Mouse (Mus musculus): Measurements from ENCODE around the gene Nrap. TPM values are rescaled to one million over a fixed set of nuclear protein-coding genes. Genes with fewer than 3 reads are reported as not detected.

Nrap gene
- polyA plus RNA-seq, 1 experiment from 2014 or later, result 0.15 TPM

GRCm38 (mm10) chr19:56343869-56344563 lies 45.8 kb downstream of the Nrap start:
- ATAC-seq (ENCODE audit: low read depth), result no peak
- H3K27ac ChIP-seq (ENCODE audit: low read depth, low read length), result no peak overlapping the region
- peak overlapping the region; percentile 21; the same call in 1 of the 2 replicates for H3K9ac ChIP-seq (replicated peaks; ENCODE audit: low read depth, low read length)
- peak overlapping the region; percentile 25 for H3K4me2 ChIP-seq (ENCODE audit: low read depth, low read length)
- H3K36me3 ChIP-seq (ENCODE audit: control insufficient read depth, insufficient read depth, low read length), result no peaks in the 10 kb centered on the region
- 18% methylated on average over 26 of the region's 26 CpGs for WGBS
- no peak overlapping the region for H3K4me3 ChIP-seq (ENCODE audit: low read depth, low read length)
- H3K27me3 ChIP-seq (ENCODE audit: control insufficient read depth, insufficient read depth, low read length), result no peaks in the 10 kb centered on the region
- H3K4me1 ChIP-seq (ENCODE audit: control insufficient read depth, insufficient read depth, low read length), result peaks cover 11% of the 10 kb centered on the region; the same call in 1 of the 2 replicates
- no peaks in the 10 kb centered on the region for H3K9me3 ChIP-seq (ENCODE audit: control insufficient read depth, low read length)

- no peak overlapping the region for H3K4me3 ChIP-seq (ENCODE audit: low read depth, low read length)
- peaks cover 11% of the 10 kb centered on the region; the same call in 1 of the 2 replicates for H3K4me1 ChIP-seq (ENCODE audit: control insufficient read depth, insufficient read depth, low read length)
- no peaks in the 10 kb centered on the region for H3K36me3 ChIP-seq (ENCODE audit: control insufficient read depth, insufficient read depth, low read length)
- no peaks in the 10 kb centered on the region for H3K9me3 ChIP-seq (ENCODE audit: control insufficient read depth, low read length)
- H3K27ac ChIP-seq (ENCODE audit: low read depth, low read length), result no peak overlapping the region
- H3K4me2 ChIP-seq (ENCODE audit: low read depth, low read length), result no peak overlapping the region
- 73% methylated on average over 8 of the region's 8 CpGs for WGBS
- H3K27me3 ChIP-seq (ENCODE audit: control insufficient read depth, insufficient read depth, low read length), result no peaks in the 10 kb centered on the region
- no peak for ATAC-seq (ENCODE audit: low read depth)
- H3K9ac ChIP-seq (replicated peaks; ENCODE audit: low read depth, low read length), result no peak overlapping the region
These were observed 47.8 kb downstream of the Nrap start for GRCm38 (mm10) chr19:56342006-56342405.

GRCm38 (mm10) chr19:56336826-56337225 lies 53.0 kb downstream of the Nrap start:
- no peak overlapping the region for H3K4me3 ChIP-seq (ENCODE audit: low read depth, low read length)

GRCm38 (mm10) chr19:56336321-56336720 lies 53.5 kb downstream of the Nrap start:
- H3K9me3 ChIP-seq (ENCODE audit: control insufficient read depth, low read length), result no peaks in the 10 kb centered on the region
- H3K4me1 ChIP-seq (ENCODE audit: control insufficient read depth, insufficient read depth, low read length), result no peaks in the 10 kb centered on the region
- no peaks in the 10 kb centered on the region for H3K36me3 ChIP-seq (ENCODE audit: control insufficient read depth, insufficient read depth, low read length)
- no peak overlapping the region for H3K27ac ChIP-seq (ENCODE audit: low read depth, low read length)
- 95% methylated on average over 17 of the region's 17 CpGs for WGBS
- no peaks in the 10 kb centered on the region for H3K27me3 ChIP-seq (ENCODE audit: control insufficient read depth, insufficient read depth, low read length)
- H3K4me2 ChIP-seq (ENCODE audit: low read depth, low read length), result no peak overlapping the region
- no peak overlapping the region for H3K4me3 ChIP-seq (ENCODE audit: low read depth, low read length)
- no peak for ATAC-seq (ENCODE audit: low read depth)
- no peak overlapping the region for H3K9ac ChIP-seq (replicated peaks; ENCODE audit: low read depth, low read length)

More at GRCm38 (mm10) chr19:56336826-56337225, 53.0 kb downstream of the Nrap start:
- H3K36me3 ChIP-seq (ENCODE audit: control insufficient read depth, insufficient read depth, low read length), result no peaks in the 10 kb centered on the region
- no peak overlapping the region for H3K9ac ChIP-seq (replicated peaks; ENCODE audit: low read depth, low read length)
- H3K27ac ChIP-seq (ENCODE audit: low read depth, low read length), result no peak overlapping the region
- no peak for ATAC-seq (ENCODE audit: low read depth)
- no peaks in the 10 kb centered on the region for H3K27me3 ChIP-seq (ENCODE audit: control insufficient read depth, insufficient read depth, low read length)
- no peak overlapping the region for H3K4me2 ChIP-seq (ENCODE audit: low read depth, low read length)
- 44% methylated on average over 12 of the region's 12 CpGs for WGBS
- no peaks in the 10 kb centered on the region for H3K4me1 ChIP-seq (ENCODE audit: control insufficient read depth, insufficient read depth, low read length)
- H3K9me3 ChIP-seq (ENCODE audit: control insufficient read depth, low read length), result no peaks in the 10 kb centered on the region

GRCm38 (mm10) chr19:56326243-56326855 lies 63.5 kb downstream of the Nrap start:
- Histone ChIP-seq H3K4me2 (ENCODE audit: low read depth, low read length) (no peak overlapping the region), H3K27ac (ENCODE audit: low read depth, low read length) (no peak overlapping the region), H3K27me3 (ENCODE audit: control insufficient read depth, insufficient read depth, low read length) (no peaks in the 10 kb centered on the region), H3K36me3 (ENCODE audit: control insufficient read depth, insufficient read depth, low read length) (no peaks in the 10 kb centered on the region), H3K9ac (replicated peaks; ENCODE audit: low read depth, low read length) (0 out of 2 replicates have a peak overlapping the region, but pooled peaks have one; percentile 4), H3K4me1 (ENCODE audit: control insufficient read depth, insufficient read depth, low read length) (peaks cover 7% of the 10 kb centered on the region; the same call in 1 of the 2 replicates), H3K4me3 (ENCODE audit: low read depth, low read length) (no peak overlapping the region), H3K9me3 (ENCODE audit: control insufficient read depth, low read length) (no peaks in the 10 kb centered on the region)
- ATAC-seq (ENCODE audit: low read depth), result no peak
- 37% methylated on average over 21 of the region's 21 CpGs for WGBS

- Histone ChIP-seq H3K4me2 (ENCODE audit: low read depth, low read length) (no peak overlapping the region), H3K4me3 (ENCODE audit: low read depth, low read length) (no peak overlapping the region), H3K36me3 (ENCODE audit: control insufficient read depth, insufficient read depth, low read length) (no peaks in the 10 kb centered on the region), H3K4me1 (ENCODE audit: control insufficient read depth, insufficient read depth, low read length) (peaks cover 7% of the 10 kb centered on the region; the same call in 1 of the 2 replicates), H3K27ac (ENCODE audit: low read depth, low read length) (no peak overlapping the region), H3K27me3 (ENCODE audit: control insufficient read depth, insufficient read depth, low read length) (no peaks in the 10 kb centered on the region), H3K9ac (replicated peaks; ENCODE audit: low read depth, low read length) (no peak overlapping the region), H3K9me3 (ENCODE audit: control insufficient read depth, low read length) (no peaks in the 10 kb centered on the region)
- WGBS, result 65% methylated on average over 10 of the region's 10 CpGs
- no peak for ATAC-seq (ENCODE audit: low read depth)
These were observed 64.2 kb downstream of the Nrap start for GRCm38 (mm10) chr19:56325676-56326075.

- no peak for ATAC-seq (ENCODE audit: low read depth)
- Histone ChIP-seq H3K27ac (ENCODE audit: low read depth, low read length) (no peak overlapping the region), H3K9me3 (ENCODE audit: control insufficient read depth, low read length) (no peaks in the 10 kb centered on the region), H3K4me1 (ENCODE audit: control insufficient read depth, insufficient read depth, low read length) (peaks cover 7% of the 10 kb centered on the region; the same call in 1 of the 2 replicates), H3K36me3 (ENCODE audit: control insufficient read depth, insufficient read depth, low read length) (no peaks in the 10 kb centered on the region), H3K4me2 (ENCODE audit: low read depth, low read length) (no peak overlapping the region), H3K27me3 (ENCODE audit: control insufficient read depth, insufficient read depth, low read length) (no peaks in the 10 kb centered on the region), H3K9ac (replicated peaks; ENCODE audit: low read depth, low read length) (no peak overlapping the region), H3K4me3 (ENCODE audit: low read depth, low read length) (no peak overlapping the region)
- WGBS, result 75% methylated on average over 12 of the region's 12 CpGs
These were observed 68.4 kb downstream of the Nrap start for GRCm38 (mm10) chr19:56321303-56321920.

GRCm38 (mm10) chr19:56320186-56320860 lies 69.5 kb downstream of the Nrap start:
- H3K27me3 ChIP-seq (ENCODE audit: control insufficient read depth, insufficient read depth, low read length), result no peaks in the 10 kb centered on the region
- H3K27ac ChIP-seq (ENCODE audit: low read depth, low read length), result no peak overlapping the region
- 16% methylated on average over 26 of the region's 26 CpGs for WGBS
- no peaks in the 10 kb centered on the region for H3K36me3 ChIP-seq (ENCODE audit: control insufficient read depth, insufficient read depth, low read length)
- H3K9me3 ChIP-seq (ENCODE audit: control insufficient read depth, low read length), result no peaks in the 10 kb centered on the region
- no peak overlapping the region for H3K9ac ChIP-seq (replicated peaks; ENCODE audit: low read depth, low read length)
- H3K4me3 ChIP-seq (ENCODE audit: low read depth, low read length), result no peak overlapping the region
- no peaks in the 10 kb centered on the region for H3K4me1 ChIP-seq (ENCODE audit: control insufficient read depth, insufficient read depth, low read length)
- ATAC-seq (ENCODE audit: low read depth), result 0 out of 2 replicates have a peak, but pooled peaks have one; percentile 21
- peak overlapping the region; percentile 12; the same call in 1 of the 2 replicates for H3K4me2 ChIP-seq (ENCODE audit: low read depth, low read length)

All from neural tube, embryonic 14.5 days (tissue).